Mouse (Mus musculus) MEL (cell line): Measurements from ENCODE around the gene Ddx58. TPM values are rescaled to one million over a fixed set of nuclear protein-coding genes. Genes with fewer than 3 reads are reported as not detected.

Source experiments
- DNase-seq: peaks from one replicate; pipeline ENCODE4 v3.0.0; 2011; ENCODE audit warnings: low read depth, low spot score
- H3K27ac ChIP-seq: 2 replicates; pipeline ENCODE4 v1.5.1; 2012; ENCODE audit warnings: low read depth, mild to moderate bottlenecking, control low read depth, low read length, moderate library complexity; ENCODE audit not compliant: control insufficient read depth
- H3K27me3 ChIP-seq, 2 experiments: fragments of 150-350 bp in 1 of 2; sonication (generic) in 1 of 2; 2 replicates each; pipeline ENCODE4 v1.6.1; 2012; ENCODE audit warnings: low read length in 2 of 2, mild to moderate bottlenecking in 2 of 2, improper control_type of control experiment in 1 of 2, moderate library complexity in 1 of 2; ENCODE audit not compliant: insufficient read depth in 2 of 2, control insufficient read depth in 1 of 2
- H3K36me3 ChIP-seq, 2 experiments: 2 replicates each; pipeline ENCODE4 v1.6.1; 2012 to 2014; ENCODE audit warnings: low read length in 2 of 2, improper control_type of control experiment in 1 of 2, inconsistent platforms in 1 of 2, mild to moderate bottlenecking in 1 of 2; ENCODE audit not compliant: insufficient read depth in 2 of 2, control insufficient read depth in 1 of 2
- H3K4me1 ChIP-seq, 2 experiments: fragments of 150-350 bp in 1 of 2; sonication (generic) in 1 of 2; 2 replicates each; pipeline ENCODE4 v1.6.1; 2012; ENCODE audit warnings: low read length in 2 of 2, improper control_type of control experiment in 1 of 2, mild to moderate bottlenecking in 1 of 2; ENCODE audit not compliant: insufficient read depth in 2 of 2, control insufficient read depth in 1 of 2
- H3K4me3 ChIP-seq, 2 experiments: fragments of 150-350 bp in 1 of 2; sonication (generic) in 1 of 2; 2 replicates each; pipeline ENCODE4 v1.5.1; 2012; ENCODE audit warnings: low read depth in 2 of 2, low read length in 2 of 2, mild to moderate bottlenecking in 2 of 2, moderate library complexity in 2 of 2, control low read depth in 1 of 2, improper control_type of control experiment in 1 of 2; ENCODE audit not compliant: control insufficient read depth in 1 of 2, insufficient read depth in 1 of 2
- H3K79me2 ChIP-seq: 2 replicates; pipeline ENCODE4 v1.6.1; 2012; ENCODE audit warnings: mild to moderate bottlenecking, low read length, moderate library complexity; ENCODE audit not compliant: control insufficient read depth, poor library complexity, insufficient read depth
- H3K9ac ChIP-seq: 2 replicates; pipeline ENCODE4 v1.6.1; 2012; ENCODE audit warnings: low read depth, mild to moderate bottlenecking, control low read depth, low read length, moderate library complexity; ENCODE audit not compliant: control insufficient read depth, poor library complexity, severe bottlenecking
- H3K9me3 ChIP-seq: fragments of 150-350 bp; sonication (generic); replicated peaks from 2 replicates; pipeline ENCODE4 v1.6.1; 2012; ENCODE audit warnings: mild to moderate bottlenecking, low read length, improper control_type of control experiment, moderate library complexity; ENCODE audit not compliant: insufficient read depth
- CTCF ChIP-seq, 3 experiments: IDR thresholded peaks in 2 of 3; conservative IDR thresholded peaks in 1 of 3; 2 replicates each; pipeline ENCODE4 v1.5.1; 2011 to 2012; ENCODE audit warnings: low read length in 3 of 3, low read depth in 2 of 3, mild to moderate bottlenecking in 2 of 3, improper control_type of control experiment in 1 of 3, inconsistent platforms in 1 of 3, mixed read lengths in 1 of 3, moderate library complexity in 1 of 3; ENCODE audit not compliant: control insufficient read depth in 1 of 3, insufficient read depth in 1 of 3, poor library complexity in 1 of 3, severe bottlenecking in 1 of 3
- E2F4 ChIP-seq: IDR thresholded peaks from 2 replicates; pipeline ENCODE4 v1.6.1; 2011; ENCODE audit warnings: low read depth, low read length, improper control_type of control experiment, borderline replicate concordance
- ETS1 ChIP-seq: IDR thresholded peaks from 2 replicates; pipeline ENCODE4 v1.6.1; 2012; ENCODE audit warnings: low read depth, mild to moderate bottlenecking, inconsistent platforms, low read length, improper control_type of control experiment, moderate library complexity
- GABPA ChIP-seq: IDR thresholded peaks from 2 replicates; pipeline ENCODE4 v1.6.1; 2012; ENCODE audit warnings: low read depth, mild to moderate bottlenecking, inconsistent platforms, low read length, improper control_type of control experiment, moderate library complexity
- JUND ChIP-seq: IDR thresholded peaks from 2 replicates; pipeline ENCODE4 v1.6.1; 2011; ENCODE audit warnings: low read depth, mild to moderate bottlenecking, improper control_type of control experiment, low read length
- MAFK ChIP-seq: IDR thresholded peaks from 2 replicates; pipeline ENCODE4 v1.6.1; 2011; ENCODE audit warnings: low read depth, mild to moderate bottlenecking, low read length, improper control_type of control experiment, borderline replicate concordance
- MAX ChIP-seq: IDR thresholded peaks from 2 replicates; pipeline ENCODE4 v1.6.1; 2011; ENCODE audit warnings: low read length, improper control_type of control experiment
- MAZ ChIP-seq: IDR thresholded peaks from 2 replicates; pipeline ENCODE4 v1.6.1; 2012; ENCODE audit warnings: low read depth, mild to moderate bottlenecking, inconsistent platforms, low read length, improper control_type of control experiment
- MEF2A ChIP-seq: IDR thresholded peaks from 2 replicates; pipeline ENCODE4 v1.6.1; 2014; ENCODE audit warnings: low read depth, mild to moderate bottlenecking, inconsistent platforms, low read length, improper control_type of control experiment; ENCODE audit not compliant: poor library complexity, insufficient replicate concordance, severe bottlenecking; ENCODE audit errors: extremely low read depth
- MYC ChIP-seq: IDR thresholded peaks from 2 replicates; pipeline ENCODE4 v1.6.1; 2011; ENCODE audit warnings: low read depth, mild to moderate bottlenecking, low read length, improper control_type of control experiment, moderate library complexity
- NELFE ChIP-seq: IDR thresholded peaks from 2 replicates; pipeline ENCODE4 v1.6.1; 2011; ENCODE audit warnings: low read depth, low read length, improper control_type of control experiment
- NRF1 ChIP-seq: IDR thresholded peaks from 2 replicates; pipeline ENCODE4 v1.6.1; 2014; ENCODE audit warnings: low read depth, mild to moderate bottlenecking, inconsistent platforms, low read length, improper control_type of control experiment, moderate library complexity; ENCODE audit not compliant: poor library complexity, insufficient read depth, severe bottlenecking
- POLR2AphosphoS2 ChIP-seq: IDR thresholded peaks from 2 replicates; pipeline ENCODE4 v1.6.1; 2011; ENCODE audit warnings: low read length, improper control_type of control experiment
- SIN3A ChIP-seq: IDR thresholded peaks from 2 replicates; pipeline ENCODE4 v1.6.1; 2012; ENCODE audit warnings: low read length, improper control_type of control experiment, inconsistent platforms
- SMC3 ChIP-seq: IDR thresholded peaks from 2 replicates; pipeline ENCODE4 v1.6.1; 2011; ENCODE audit warnings: low read depth, low read length, improper control_type of control experiment
- ZKSCAN1 ChIP-seq: IDR thresholded peaks from 2 replicates; pipeline ENCODE4 v1.6.1; 2012; ENCODE audit warnings: low read depth, mild to moderate bottlenecking, inconsistent platforms, low read length, improper control_type of control experiment, moderate library complexity
- polyA plus RNA-seq, 2 experiments: library from polyadenylated mRNA; stranded (reverse) in 1 of 2; unstranded in 1 of 2; fragments of >175 nt in 1 of 2; fragments of >200 nt in 1 of 2; gene quantifications; 2 replicates each; pipeline versions ENCODE4 v1.2.1 to v1.2.4; 2012; ENCODE audit warnings: low replicate concordance in 2 of 2, low read depth in 1 of 2; ENCODE audit not compliant: insufficient read length in 2 of 2, insufficient read depth in 1 of 2, missing spikeins in 1 of 2
- total RNA-seq: library from RNA; depleted of rRNA; stranded (reverse); fragments of 300-350 nt; gene quantifications from 2 replicates; pipeline ENCODE4 v1.2.3, GENCODE M21; 2012

Ddx58 gene
- total and polyA plus RNA-seq, 3 experiments, result 0.58 to 1.0 TPM; not detected in 1

GRCm38 (mm10) chr4:40241928-40242327, 2.3 kb upstream of the Ddx58 start:
- Histone ChIP-seq H3K4me3 (no peak overlapping the region), H3K4me1 (peaks cover 0 to 6% of the 10 kb centered on the region in 2 experiments; a peak in 2 of 4 replicates), H3K79me2 (no peaks in the 10 kb centered on the region), H3K36me3 (peaks cover 0 to 10% of the 10 kb centered on the region in 2 experiments; a peak in 2 of 4 replicates), H3K27me3 (no peaks in the 10 kb centered on the region), H3K27ac (no peak overlapping the region), H3K9ac (no peak overlapping the region), H3K9me3 (no peaks in the 10 kb centered on the region)
- TF ChIP-seq SIN3A, result no peak
- TF ChIP-seq MAZ, result no peak
- DNase-seq, result no peak

GRCm38 (mm10) chr4:40240272-40240744, 680 bp upstream of the Ddx58 start:
- Histone ChIP-seq H3K4me3 (peak overlapping the region in 1 of 2 experiments; percentile 91; a peak in 1 of 4 replicates), H3K27ac (no peak overlapping the region), H3K4me1 (peaks cover 0 to 6% of the 10 kb centered on the region in 2 experiments; a peak in 2 of 4 replicates), H3K9ac (peak overlapping the region; percentile 51; the same call in 1 of the 2 replicates), H3K9me3 (no peaks in the 10 kb centered on the region), H3K79me2 (no peaks in the 10 kb centered on the region)
- DNase-seq, result no peak
- TF ChIP-seq MAX (no peak), MAFK (no peak), CTCF (IDR thresholded peaks at IDR 0.05 in 2 of 3, conservative IDR thresholded peaks at IDR 0.05 in 1 of 3; ENCODE audit: control insufficient read depth in 1 of 3, insufficient read depth in 1 of 3, low read depth in 2 of 3, low read length in 3 of 3, poor library complexity in 1 of 3, severe bottlenecking in 1 of 3) (no peak), JUND (no peak), MYC (no peak), GABPA (no peak), NRF1 (no peak), ETS1 (no peak), POLR2AphosphoS2 (no peak), NELFE (no peak), E2F4 (no peak), MEF2A (no peak), ZKSCAN1 (no peak), SMC3 (no peak)
- TF ChIP-seq, all 39 proteins: peak for 0
- Histone ChIP-seq H3K27me3 (no peaks in the 10 kb centered on the region), H3K36me3 (peaks cover 0 to 10% of the 10 kb centered on the region in 2 experiments; a peak in 2 of 4 replicates)
